Mouse (Mus musculus) lung, adult 2 months (tissue): ENCODE results near the gene Lmbrd2.

Source experiments
- CTCF ChIP-seq: fragments of 200-500 bp; IDR thresholded peaks from 2 replicates; pipeline ENCODE4 v1.5.1; 2011; ENCODE audit warnings: mild to moderate bottlenecking, low read length, control low read depth; ENCODE audit not compliant: insufficient read depth
- POLR2A ChIP-seq: fragments of 200-500 bp; IDR thresholded peaks from 2 replicates; pipeline ENCODE4 v1.6.1; 2011; ENCODE audit warnings: low read depth, mild to moderate bottlenecking, control low read depth, low read length, borderline replicate concordance; ENCODE audit errors: extremely low read depth

- TF ChIP-seq CTCF (no peak), POLR2A (no peak)
Measured at GRCm38 (mm10) chr15:9090662-9091061, 49.7 kb upstream of the Lmbrd2 start.
